Mouse (Mus musculus) stomach, postnatal 0 days (tissue): ENCODE results near the gene Mast4. TPM values are rescaled to one million over a fixed set of nuclear protein-coding genes. Genes with fewer than 3 reads are reported as not detected.

ENCODE experiments used
- ATAC-seq: fragments of 200-750 bp; cut with Nextera tagmentation; 2 replicates; pipeline ENCODE4 v1.8.0; 2017; ENCODE audit not compliant: low FRiP score, low TSS enrichment
- DNase-seq: peaks from one replicate; pipeline ENCODE4 v3.0.0-alpha.2; 2016; ENCODE audit warnings: low spot score
- H3K27ac ChIP-seq: fragments of 300-500 bp; sonication (generic); replicated peaks from 2 replicates; pipeline ENCODE4 v1.5.1; 2014; ENCODE audit warnings: mild to moderate bottlenecking, control low read depth
- H3K27me3 ChIP-seq: fragments of 300-500 bp; sonication (generic); 2 replicates; pipeline ENCODE4 v1.6.1; 2014; ENCODE audit warnings: low read length; ENCODE audit not compliant: control insufficient read depth, insufficient read depth
- H3K36me3 ChIP-seq: fragments of 300-500 bp; sonication (generic); 2 replicates; pipeline ENCODE4 v1.6.1; 2014; ENCODE audit warnings: low read length, mixed read lengths; ENCODE audit not compliant: control insufficient read depth, insufficient read depth
- H3K4me1 ChIP-seq: fragments of 300-500 bp; sonication (generic); replicated peaks from 2 replicates; pipeline ENCODE4 v1.6.1; 2014; ENCODE audit warnings: antibody characterized with exemption; ENCODE audit not compliant: control insufficient read depth, insufficient read depth
- H3K4me2 ChIP-seq: fragments of 300-500 bp; sonication (generic); replicated peaks from 2 replicates; pipeline ENCODE4 v1.6.1; 2014; ENCODE audit warnings: low read depth, mild to moderate bottlenecking, control low read depth, moderate library complexity
- H3K4me3 ChIP-seq: fragments of 300-500 bp; sonication (generic); 2 replicates; pipeline ENCODE4 v1.5.1; 2014; ENCODE audit warnings: low read depth, low read length, control low read depth
- H3K9ac ChIP-seq: fragments of 300-500 bp; sonication (generic); 2 replicates; pipeline ENCODE4 v1.6.1; 2014; ENCODE audit warnings: mild to moderate bottlenecking, low read length, control low read depth, mixed read lengths
- H3K9me3 ChIP-seq: fragments of 300-500 bp; sonication (generic); 2 replicates; pipeline ENCODE4 v1.6.1; 2016; ENCODE audit warnings: low read length; ENCODE audit not compliant: control insufficient read depth
- CTCF ChIP-seq: IDR thresholded peaks from 2 replicates; pipeline ENCODE4 v1.5.1; 2016; ENCODE audit warnings: antibody characterized with exemption, low read depth, mild to moderate bottlenecking, moderate library complexity
- EP300 ChIP-seq: optimal IDR thresholded peaks from 2 replicates; pipeline ENCODE3; 2016; ENCODE audit warnings: antibody characterized with exemption
- WGBS: fragments of 180-500 bp; shearing (Covaris S2); extraction: QIAGEN DNeasy Blood & Tissue Kit; methylation state at CpG from one replicate; pipeline ENCODE4 v1.1.7; 2014; 5-methylcytosine and 5-hydroxymethylcytosine counted together
- polyA plus RNA-seq: library from polyadenylated mRNA; unstranded; fragments of >200 nt; fragmentation: Nextera tagmentation; extraction: Ambion mirVana; gene quantifications from 2 replicates; pipeline ENCODE4 v1.2.1, GENCODE M21; 2015

Gene Mast4
- polyA plus RNA-seq, 1 experiment from 2014 or later, result 18.2 TPM

DNA sequence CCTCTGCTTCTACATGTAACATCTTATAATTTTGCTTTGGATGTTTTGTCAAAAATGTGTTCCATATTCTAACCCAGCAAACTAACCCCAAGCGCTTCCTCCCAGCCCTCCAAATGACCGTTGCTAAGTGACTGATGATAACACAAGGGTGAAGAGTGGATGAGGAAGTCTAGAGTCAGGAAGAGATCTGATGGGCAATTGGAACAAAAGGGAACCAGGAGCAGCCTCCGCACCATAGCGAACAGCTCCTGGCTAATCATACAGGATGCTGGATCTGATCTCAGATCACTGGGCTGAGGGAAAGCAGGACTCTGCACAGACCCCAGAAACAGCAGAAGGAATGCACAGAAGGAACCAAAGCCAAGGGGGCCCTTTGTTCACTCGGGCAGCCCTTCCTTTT, 190.0 kb downstream of the Mast4 start:
- WGBS, result 68% methylated on average over 5 of the region's 5 CpGs
- TF ChIP-seq EP300 (no peak), CTCF (no peak)
- no peak for ATAC-seq

DNA sequence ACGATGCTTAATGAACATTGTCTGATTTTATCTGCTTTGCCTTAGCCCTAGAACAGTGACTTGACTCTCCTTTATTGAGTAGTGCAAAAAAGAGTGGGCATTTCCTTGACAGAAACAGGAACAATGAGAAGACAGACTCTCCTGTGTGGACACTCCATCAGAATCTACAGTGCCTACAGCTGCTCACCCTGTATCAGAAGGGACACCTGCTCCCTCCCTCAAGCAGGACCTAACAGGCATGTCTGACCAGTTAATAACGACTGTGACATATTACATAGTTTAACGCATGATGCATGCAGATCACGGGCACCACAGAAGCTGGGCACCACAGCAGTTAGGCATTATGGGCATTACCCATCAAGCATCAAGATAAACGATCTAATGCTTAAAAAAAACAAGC, 193.0 kb downstream of the Mast4 start:
- ATAC-seq, result no peak
- no peak overlapping the region for H3K4me3 ChIP-seq
- H3K9ac ChIP-seq, result no peak overlapping the region
- no peak overlapping the region for H3K27ac ChIP-seq
- TF ChIP-seq CTCF, result no peak
- no peak for TF ChIP-seq EP300
- no peak for DNase-seq
- H3K36me3 ChIP-seq, result no peaks in the 10 kb centered on the region
- no peak overlapping the region for H3K4me2 ChIP-seq
- no peaks in the 10 kb centered on the region for H3K9me3 ChIP-seq
- whole genome bisulfite sequencing, result 75% methylated on average over 5 of the region's 5 CpGs
- no peaks in the 10 kb centered on the region for H3K4me1 ChIP-seq
- H3K27me3 ChIP-seq, result no peaks in the 10 kb centered on the region

More for the DNA sequence above, 190.0 kb downstream of the Mast4 start:
- Histone ChIP-seq H3K9ac (no peak overlapping the region), H3K4me3 (no peak overlapping the region), H3K27me3 (no peaks in the 10 kb centered on the region), H3K4me1 (no peaks in the 10 kb centered on the region), H3K27ac (no peak overlapping the region), H3K36me3 (no peaks in the 10 kb centered on the region), H3K4me2 (no peak overlapping the region), H3K9me3 (no peaks in the 10 kb centered on the region)
- DNase-seq, result no peak

DNA sequence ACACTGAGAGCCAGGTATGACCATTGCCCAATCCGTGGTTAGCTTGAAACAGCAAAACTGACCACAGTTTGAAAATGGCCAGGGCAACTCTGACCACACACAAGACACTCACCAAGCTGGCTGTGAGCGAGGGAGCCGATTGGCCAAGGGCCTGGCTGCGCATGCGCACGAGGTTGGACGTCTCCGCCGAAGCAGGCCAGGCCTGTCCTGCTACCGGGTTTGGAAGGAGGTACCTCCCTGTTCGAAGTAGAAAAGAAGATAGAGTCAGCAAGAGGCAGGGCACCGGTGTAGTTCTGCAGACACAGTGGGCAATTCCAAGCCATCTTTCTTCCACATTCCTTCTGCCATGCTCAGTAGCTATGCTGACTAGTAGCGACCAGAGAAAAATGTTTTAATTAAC, 194.2 kb downstream of the Mast4 start:
- no peak for DNase-seq
- no peak overlapping the region for H3K4me2 ChIP-seq
- no peak overlapping the region for H3K4me3 ChIP-seq
- H3K27me3 ChIP-seq, result no peaks in the 10 kb centered on the region
- H3K27ac ChIP-seq, result no peak overlapping the region
- ATAC-seq, result no peak
- TF ChIP-seq EP300 (no peak), CTCF (no peak)
- 88% methylated on average over 13 of the region's 13 CpGs for WGBS
- no peaks in the 10 kb centered on the region for H3K9me3 ChIP-seq
- no peak overlapping the region for H3K9ac ChIP-seq
- no peaks in the 10 kb centered on the region for H3K4me1 ChIP-seq
- H3K36me3 ChIP-seq, result no peaks in the 10 kb centered on the region

DNA sequence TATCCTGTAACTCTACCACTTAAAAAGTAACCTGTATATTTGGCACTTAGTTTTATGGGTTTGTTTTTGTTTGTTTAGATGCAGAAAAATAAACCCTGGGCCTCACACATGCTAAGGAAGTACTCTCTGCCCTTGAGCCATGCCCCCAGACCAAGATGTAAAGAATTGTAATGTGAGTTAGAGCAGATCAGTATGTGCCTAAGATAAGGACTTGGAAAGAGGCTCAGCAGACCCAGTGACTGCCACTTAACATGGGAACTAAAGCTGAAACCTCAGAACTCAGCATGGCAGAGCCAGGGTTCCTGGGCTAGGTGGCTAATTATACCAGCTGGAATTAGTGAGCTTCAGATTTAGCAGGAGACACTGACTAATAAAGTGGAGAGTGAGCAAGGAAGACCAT, 196.0 kb downstream of the Mast4 start:
- ATAC-seq (no peak), DNase-seq (no peak)
- no peaks in the 10 kb centered on the region for H3K27me3 ChIP-seq
- H3K27ac ChIP-seq, result no peak overlapping the region
- H3K4me3 ChIP-seq, result no peak overlapping the region
- H3K9me3 ChIP-seq, result no peaks in the 10 kb centered on the region
- H3K4me2 ChIP-seq, result no peak overlapping the region
- no peak for TF ChIP-seq EP300
- no peak for TF ChIP-seq CTCF
- H3K9ac ChIP-seq, result no peak overlapping the region
- no peaks in the 10 kb centered on the region for H3K36me3 ChIP-seq
- H3K4me1 ChIP-seq, result no peaks in the 10 kb centered on the region

DNA sequence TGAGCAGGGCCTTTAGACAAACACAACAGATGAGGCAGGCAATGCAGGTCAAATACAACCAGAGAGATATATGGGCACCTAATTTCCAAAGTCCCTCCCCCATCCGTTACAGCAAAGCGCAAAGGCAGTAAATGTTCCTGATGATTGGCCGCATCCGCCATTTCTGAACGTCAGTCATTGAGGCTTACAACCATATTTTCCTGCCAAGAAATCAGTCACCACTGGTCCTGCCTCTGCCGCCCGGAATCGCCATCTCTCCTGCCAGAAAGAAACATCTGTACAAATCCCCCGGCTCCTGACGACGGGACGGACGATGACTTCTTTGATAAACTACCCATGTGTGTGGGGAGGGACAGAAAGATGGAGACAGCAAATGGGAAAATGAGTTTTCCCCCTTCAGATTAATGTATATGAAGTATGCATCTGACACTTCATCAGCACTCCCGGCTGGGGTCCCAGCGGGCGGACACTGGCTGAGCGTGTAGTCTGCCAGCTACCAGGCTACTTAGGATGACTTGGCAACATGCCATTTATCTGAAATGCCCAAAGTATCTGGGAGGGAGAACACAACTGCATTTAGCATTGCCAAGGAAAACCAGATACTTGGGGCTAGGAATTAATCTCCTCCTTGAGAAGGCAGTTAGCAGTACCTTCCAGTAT, 198.9 kb downstream of the Mast4 start:
- H3K4me2 ChIP-seq, result no peak overlapping the region
- H3K27me3 ChIP-seq, result no peaks in the 10 kb centered on the region
- H3K36me3 ChIP-seq, result no peaks in the 10 kb centered on the region
- no peak for DNase-seq
- WGBS, result 85% methylated on average over 17 of the region's 17 CpGs
- H3K9ac ChIP-seq, result no peak overlapping the region
- no peak for TF ChIP-seq CTCF
- TF ChIP-seq EP300, result no peak
- ATAC-seq, result no peak
- H3K27ac ChIP-seq, result no peak overlapping the region
- H3K9me3 ChIP-seq, result no peaks in the 10 kb centered on the region
- no peak overlapping the region for H3K4me3 ChIP-seq
- H3K4me1 ChIP-seq, result no peaks in the 10 kb centered on the region

DNA sequence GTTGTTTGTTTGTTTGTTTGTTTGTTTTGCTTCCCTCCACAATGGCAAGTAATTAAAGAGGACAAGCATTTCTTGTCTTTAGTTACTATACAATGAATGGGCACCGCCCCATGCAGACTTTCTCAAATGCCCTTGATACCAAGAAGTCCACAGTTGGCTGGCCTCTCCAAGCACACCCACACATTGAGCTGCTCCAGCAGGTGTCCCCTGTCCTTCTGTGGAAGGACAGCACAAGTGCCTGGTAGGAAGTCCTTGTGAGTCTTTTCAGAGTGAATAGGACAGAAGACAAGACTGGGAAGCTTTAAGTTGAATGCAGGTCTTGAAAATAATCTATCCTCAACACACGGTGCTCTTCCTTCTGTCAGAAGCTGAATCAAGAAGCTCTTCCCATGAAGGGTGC, 202.5 kb downstream of the Mast4 start:
- ATAC-seq (no peak), DNase-seq (no peak)
- H3K4me2 ChIP-seq, result no peak overlapping the region
- H3K36me3 ChIP-seq, result no peaks in the 10 kb centered on the region
- no peak overlapping the region for H3K27ac ChIP-seq
- TF ChIP-seq EP300 (no peak), CTCF (no peak)
- H3K9ac ChIP-seq, result no peak overlapping the region
- H3K9me3 ChIP-seq, result no peaks in the 10 kb centered on the region
- no peak overlapping the region for H3K4me3 ChIP-seq
- H3K27me3 ChIP-seq, result no peaks in the 10 kb centered on the region
- no peaks in the 10 kb centered on the region for H3K4me1 ChIP-seq
- WGBS, result 85% methylated on average over 2 of the region's 2 CpGs
